14 mouse cellular contexts compared by ENCODE assay signal in the genomic region with DNA sequence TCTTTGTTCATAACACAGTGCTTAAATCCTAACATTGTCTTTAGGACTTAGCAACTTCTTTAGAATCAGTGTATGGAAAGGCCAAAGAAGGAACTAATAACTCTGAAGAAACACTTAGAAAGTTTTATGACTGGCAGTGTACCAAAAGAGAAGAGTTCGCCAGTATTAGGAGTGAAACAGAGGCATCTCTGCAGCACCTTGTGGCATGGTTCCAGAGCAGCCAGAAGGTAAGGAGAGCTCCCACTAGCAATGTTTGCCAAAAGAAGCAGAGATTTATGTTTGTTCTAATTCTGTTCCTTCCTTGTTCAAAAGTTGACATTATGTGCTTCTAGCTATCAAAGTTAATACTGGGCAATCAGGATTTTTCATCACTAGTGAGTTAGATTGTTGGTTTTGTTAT. TPM values are rescaled to one million over a fixed set of nuclear protein-coding genes. Genes with fewer than 3 reads are reported as not detected.
"Had no signal": no experiment of that assay in that cellular context is flagged by ENCODE, and none has a peak within 500 bp of the region (broad histone marks: within the 10 kb centered on the region; RNA-seq: fewer than 3 reads in every experiment).

No protein-coding gene starts in this region.

- H3K4me3 ChIP-seq: limb, embryonic 15.5 days; liver, embryonic 12.5 days; lung, embryonic 15.5 days; midbrain, embryonic 12.5 days; neural tube, embryonic 13.5 days had no signal

- H3K9ac ChIP-seq: limb, embryonic 15.5 days; liver, embryonic 12.5 days; lung, embryonic 15.5 days; midbrain, embryonic 12.5 days; neural tube, embryonic 13.5 days had no signal

- H3K36me3 ChIP-seq: limb, embryonic 15.5 days; liver, embryonic 12.5 days; lung, embryonic 15.5 days; midbrain, embryonic 12.5 days; neural tube, embryonic 13.5 days had no signal

- DNase-seq: kidney, adult 8-10 months; kidney, postnatal 36 days; thymus, postnatal 36 days had no signal

- H3K9me3 ChIP-seq: limb, embryonic 15.5 days; liver, embryonic 12.5 days; lung, embryonic 15.5 days; midbrain, embryonic 12.5 days; neural tube, embryonic 13.5 days had no signal

- H3K27ac ChIP-seq: kidney, postnatal 0 days; limb, embryonic 15.5 days; liver, embryonic 12.5 days; lung, embryonic 15.5 days; midbrain, embryonic 12.5 days; neural tube, embryonic 13.5 days had no signal

- ATAC-seq: intestine, postnatal 0 days; liver, embryonic 12.5 days; midbrain, embryonic 16.5 days had no signal

- H3K4me2 ChIP-seq: limb, embryonic 15.5 days; liver, embryonic 12.5 days; lung, embryonic 15.5 days; midbrain, embryonic 12.5 days; neural tube, embryonic 13.5 days had no signal

- H3K27me3 ChIP-seq: limb, embryonic 15.5 days; liver, embryonic 12.5 days; lung, embryonic 15.5 days; midbrain, embryonic 12.5 days; neural tube, embryonic 13.5 days had no signal

- H3K4me1 ChIP-seq: limb, embryonic 15.5 days; liver, embryonic 12.5 days; lung, embryonic 15.5 days; midbrain, embryonic 12.5 days; neural tube, embryonic 13.5 days had no signal

RNA-seq across cellular contexts. Expression of a gene that starts 41.9 kb away (rescaled TPM):
- polyA plus RNA-seq: intestine, postnatal 0 days; kidney, postnatal 0 days; liver, embryonic 12.5 days; liver, embryonic 16.5 days; lung, embryonic 15.5 days; midbrain, embryonic 12.5 days; neural tube, embryonic 13.5 days; small intestine, adult 2 months; stomach, embryonic 16.5 days had no signal
